Mouse (Mus musculus) midbrain, embryonic 12.5 days (tissue): ENCODE data around the gene Tmem97. TPM values are rescaled to one million over a fixed set of nuclear protein-coding genes. Genes with fewer than 3 reads are reported as not detected.

Source experiments
- ATAC-seq: fragments of 200-750 bp; cut with Nextera tagmentation; 2 replicates; pipeline ENCODE4 v1.8.0; 2017; ENCODE audit warnings: low read depth, moderate TSS enrichment, moderate library complexity; ENCODE audit not compliant: low FRiP score
- H3K27ac ChIP-seq: fragments of 300-500 bp; sonication (generic); replicated peaks from 2 replicates; pipeline ENCODE4 v1.5.1; 2016; ENCODE audit warnings: mild to moderate bottlenecking
- H3K27me3 ChIP-seq: fragments of 300-500 bp; sonication (generic); 2 replicates; pipeline ENCODE4 v1.6.1; 2016; ENCODE audit warnings: mild to moderate bottlenecking
- H3K36me3 ChIP-seq: fragments of 300-500 bp; sonication (generic); 2 replicates; pipeline ENCODE4 v1.6.1; 2016
- H3K4me1 ChIP-seq: fragments of 300-500 bp; sonication (generic); 2 replicates; pipeline ENCODE4 v1.6.1; 2016
- H3K4me2 ChIP-seq: fragments of 300-500 bp; sonication (generic); replicated peaks from 2 replicates; pipeline ENCODE4 v1.6.1; 2016; ENCODE audit warnings: mild to moderate bottlenecking, moderate library complexity
- H3K4me3 ChIP-seq: fragments of 300-500 bp; sonication (generic); 2 replicates; pipeline ENCODE4 v1.5.1; 2016; ENCODE audit warnings: mild to moderate bottlenecking
- H3K9ac ChIP-seq: fragments of 300-500 bp; sonication (generic); replicated peaks from 2 replicates; pipeline ENCODE4 v1.6.1; 2016; ENCODE audit warnings: mild to moderate bottlenecking, moderate library complexity
- H3K9me3 ChIP-seq: fragments of 300-500 bp; sonication (generic); 2 replicates; pipeline ENCODE4 v1.6.1; 2016; ENCODE audit warnings: mild to moderate bottlenecking
- WGBS: fragments of 180-500 bp; shearing (Covaris S2); methylation state at CpG from one replicate; pipeline ENCODE4 v1.1.7; 2016; 5-methylcytosine and 5-hydroxymethylcytosine counted together
- polyA plus RNA-seq: library from polyadenylated mRNA; unstranded; fragments of >200 nt; fragmentation: Nextera tagmentation; extraction: Ambion mirVana; gene quantifications from 2 replicates; pipeline ENCODE4 v1.2.1, GENCODE M21; 2016

Gene Tmem97
- polyA plus RNA-seq, 1 experiment from 2014 or later: 51.7 TPM

GRCm38 (mm10) chr11:78502909-78503650 is 47.5 kb downstream of the Tmem97 start, which contains the start of gene Sebox:
TSS of gene Sebox (plus strand) at chr11:78503447.
- Histone ChIP-seq H3K27me3 (peaks cover 29% of the 10 kb centered on the region; the same call in 1 of the 2 replicates), H3K27ac (no peak within 1 kb of the TSS), H3K9me3 (no peaks in the 10 kb centered on the region), H3K4me1 (peaks cover 10% of the 10 kb centered on the region; the same call in 1 of the 2 replicates), H3K4me3 (no peak within 1 kb of the TSS), H3K9ac (no peak within 1 kb of the TSS), H3K36me3 (peaks cover 22% of the 10 kb centered on the region), H3K4me2 (no peak within 1 kb of the TSS)
- no peak for ATAC-seq
- 72% methylated on average over 7 of the region's 7 CpGs for WGBS

- H3K27ac ChIP-seq: no peak overlapping the region
- no peak for ATAC-seq
- WGBS: 76% methylated on average over 20 of the region's 20 CpGs
These were observed 49.0 kb downstream of the Tmem97 start for GRCm38 (mm10) chr11:78501529-78501928.

GRCm38 (mm10) chr11:78500623-78501202 is 49.9 kb downstream of the Tmem97 start:
- 0 out of 2 replicates have a peak overlapping the region, but pooled peaks have one; percentile 0 for H3K4me2 ChIP-seq
- ATAC-seq: no peak
- H3K27ac ChIP-seq: no peak overlapping the region
- no peak overlapping the region for H3K9ac ChIP-seq
- no peaks in the 10 kb centered on the region for H3K36me3 ChIP-seq
- H3K9me3 ChIP-seq: no peaks in the 10 kb centered on the region
- H3K27me3 ChIP-seq: peaks cover 34% of the 10 kb centered on the region; the same call in 1 of the 2 replicates
- WGBS: 76% methylated on average over 9 of the region's 9 CpGs
- H3K4me1 ChIP-seq: peaks cover 25% of the 10 kb centered on the region
- H3K4me3 ChIP-seq: no peak overlapping the region

More at GRCm38 (mm10) chr11:78501529-78501928, 49.0 kb downstream of the Tmem97 start:
- H3K36me3 ChIP-seq: peaks cover 7% of the 10 kb centered on the region
- H3K4me1 ChIP-seq: peaks cover 17% of the 10 kb centered on the region
- H3K27me3 ChIP-seq: peaks cover 29% of the 10 kb centered on the region; the same call in 1 of the 2 replicates
- H3K4me2 ChIP-seq: no peak overlapping the region
- H3K4me3 ChIP-seq: no peak overlapping the region
- H3K9ac ChIP-seq: no peak overlapping the region
- no peaks in the 10 kb centered on the region for H3K9me3 ChIP-seq

- Histone ChIP-seq H3K4me3 (no peak overlapping the region), H3K4me2 (peak overlapping the region; percentile 10; the same call in 1 of the 2 replicates), H3K27ac (no peak overlapping the region), H3K4me1 (peaks cover 27% of the 10 kb centered on the region), H3K36me3 (no peaks in the 10 kb centered on the region), H3K9ac (no peak overlapping the region), H3K27me3 (peaks cover 43% of the 10 kb centered on the region), H3K9me3 (no peaks in the 10 kb centered on the region)
- no peak for ATAC-seq
- 41% methylated on average over 16 of the region's 16 CpGs for WGBS
These were observed 51.0 kb downstream of the Tmem97 start for GRCm38 (mm10) chr11:78499543-78499942.

- ATAC-seq: no peak
- H3K36me3 ChIP-seq: no peaks in the 10 kb centered on the region
- H3K4me3 ChIP-seq: peak within 1 kb of the TSS; percentile 89
- H3K4me2 ChIP-seq: peak within 1 kb of the TSS; percentile 89
- peaks cover 48% of the 10 kb centered on the region for H3K27me3 ChIP-seq
- peaks cover 27% of the 10 kb centered on the region for H3K4me1 ChIP-seq
- H3K27ac ChIP-seq: peak within 1 kb of the TSS; percentile 90
- WGBS: 32% methylated on average over 7 of the region's 7 CpGs
- peak within 1 kb of the TSS; percentile 53; the same call in 1 of the 2 replicates for H3K9ac ChIP-seq
- H3K9me3 ChIP-seq: no peaks in the 10 kb centered on the region
These were observed 51.6 kb downstream of the Tmem97 start, which contains the start of gene Vtn for GRCm38 (mm10) chr11:78499004-78499403. TSS of gene Vtn (plus strand) at chr11:78499091.

GRCm38 (mm10) chr11:78497544-78498522 is 52.7 kb downstream of the Tmem97 start, which contains the start of gene Sarm1:
TSS of gene Sarm1 (minus strand) at chr11:78497754.
- peak; percentile 93 for ATAC-seq
- WGBS: 2% methylated on average over 35 of the region's 36 CpGs
- H3K27me3 ChIP-seq: peaks cover 49% of the 10 kb centered on the region

GRCm38 (mm10) chr11:78497071-78497541 is 53.5 kb downstream of the Tmem97 start:
- H3K27me3 ChIP-seq: peaks cover 49% of the 10 kb centered on the region
- peak; percentile 82 for ATAC-seq

More at GRCm38 (mm10) chr11:78497544-78498522, 52.7 kb downstream of the Tmem97 start, which contains the start of gene Sarm1:
- H3K9ac ChIP-seq: peak within 1 kb of the TSS; percentile 90
- peaks cover 27% of the 10 kb centered on the region for H3K4me1 ChIP-seq
- H3K9me3 ChIP-seq: no peaks in the 10 kb centered on the region
- H3K27ac ChIP-seq: peak within 1 kb of the TSS; percentile 90
- no peaks in the 10 kb centered on the region for H3K36me3 ChIP-seq
- peak within 1 kb of the TSS; percentile 89 for H3K4me2 ChIP-seq
- H3K4me3 ChIP-seq: peak within 1 kb of the TSS; percentile 89

GRCm38 (mm10) chr11:78495904-78496303 is 54.7 kb downstream of the Tmem97 start:
- 7% methylated on average over 6 of the region's 6 CpGs for WGBS
- Histone ChIP-seq H3K9me3 (no peaks in the 10 kb centered on the region), H3K36me3 (no peaks in the 10 kb centered on the region), H3K4me3 (peak overlapping the region; percentile 89), H3K9ac (peak overlapping the region; percentile 90), H3K27me3 (peaks cover 54% of the 10 kb centered on the region), H3K27ac (no peak overlapping the region), H3K4me2 (peak overlapping the region; percentile 89), H3K4me1 (peaks cover 31% of the 10 kb centered on the region)
- ATAC-seq: no peak

More at GRCm38 (mm10) chr11:78497071-78497541, 53.5 kb downstream of the Tmem97 start:
- H3K9me3 ChIP-seq: no peaks in the 10 kb centered on the region
- under 1% methylated on average over 44 of the region's 44 CpGs for WGBS
- no peaks in the 10 kb centered on the region for H3K36me3 ChIP-seq
- H3K4me1 ChIP-seq: peaks cover 27% of the 10 kb centered on the region
- H3K4me2 ChIP-seq: peak overlapping the region; percentile 89
- peak overlapping the region; percentile 89 for H3K4me3 ChIP-seq
- H3K9ac ChIP-seq: peak overlapping the region; percentile 90
- peak overlapping the region; percentile 90 for H3K27ac ChIP-seq

Other genes starting within 250 kb of the Tmem97 start
- gene Spag5, start 249.2 kb downstream of the Tmem97 start, polyA plus RNA-seq: 47.6 and 51.8 TPM in 2 replicates
- 1.8 and 4.6 TPM in 2 replicates for gene Aldoc, start 227.8 kb downstream of the Tmem97 start, polyA plus RNA-seq
- gene Pigs, start 222.4 kb downstream of the Tmem97 start, polyA plus RNA-seq: 59.9 and 67.2 TPM in 2 replicates
- gene Unc119, start 207.3 kb downstream of the Tmem97 start, polyA plus RNA-seq: 80.0 and 80.6 TPM in 2 replicates
- not detected in 2 replicates for gene Foxn1, start 164.2 kb downstream of the Tmem97 start, polyA plus RNA-seq
- not detected in 2 replicates for gene Slc13a2, start 128.6 kb downstream of the Tmem97 start, polyA plus RNA-seq
- 17.8 and 18.5 TPM in 2 replicates for gene Slc46a1, start 85.1 kb downstream of the Tmem97 start, polyA plus RNA-seq
- gene Sarm1, start 53.0 kb downstream of the Tmem97 start, polyA plus RNA-seq: 36.4 and 37.0 TPM in 2 replicates
- gene Vtn, start 51.7 kb downstream of the Tmem97 start, polyA plus RNA-seq: 99.7 and 135 TPM in 2 replicates
- gene Sebox, start 47.3 kb downstream of the Tmem97 start, polyA plus RNA-seq: not detected in 2 replicates
- gene Tmem199, start 38.6 kb downstream of the Tmem97 start, polyA plus RNA-seq: 88.5 and 89.7 TPM in 2 replicates
- gene Poldip2, start 38.6 kb downstream of the Tmem97 start, polyA plus RNA-seq: 155 and 168 TPM in 2 replicates
- gene Tnfaip1, start 14.4 kb downstream of the Tmem97 start, polyA plus RNA-seq: 62.7 and 65.3 TPM in 2 replicates
- gene Ift20, start 14.4 kb downstream of the Tmem97 start, polyA plus RNA-seq: 104 and 111 TPM in 2 replicates
- gene Nlk, start 146.6 kb upstream of the Tmem97 start, polyA plus RNA-seq: 25.4 and 26.0 TPM in 2 replicates
- 31.0 and 35.6 TPM in 2 replicates for gene Ccnq, start 201.0 kb upstream of the Tmem97 start, polyA plus RNA-seq